Mouse (Mus musculus) stomach, embryonic 15.5 days (tissue): ENCODE measurements at regions not wholly inside any gene's neighbourhood (a gene's known extent, or its start where the extent isn't known, plus 50 kb on each side); places are given as distances from the start of the nearest gene placed in this dataset.
A peak's percentile ranks its signal among the peaks of the same experiment; 100 is the strongest.

Experiments used
- ATAC-seq: fragments of 200-750 bp; cut with Nextera tagmentation; 2 replicates; pipeline ENCODE4 v1.8.0; 2017; ENCODE audit warnings: low read depth, moderate number of reproducible peaks, moderate TSS enrichment; ENCODE audit not compliant: insufficient read depth, low FRiP score
- H3K27ac ChIP-seq: fragments of 300-500 bp; sonication (generic); 2 replicates; pipeline ENCODE4 v1.5.1; 2015; ENCODE audit warnings: mild to moderate bottlenecking, inconsistent platforms
- H3K27me3 ChIP-seq: fragments of 300-500 bp; sonication (generic); replicated peaks from 2 replicates; pipeline ENCODE4 v1.6.1; 2015; ENCODE audit warnings: inconsistent platforms
- H3K36me3 ChIP-seq: fragments of 300-500 bp; sonication (generic); 2 replicates; pipeline ENCODE4 v1.6.1; 2015; ENCODE audit warnings: inconsistent platforms
- H3K4me1 ChIP-seq: fragments of 300-500 bp; sonication (generic); 2 replicates; pipeline ENCODE4 v1.6.1; 2015; ENCODE audit warnings: inconsistent platforms
- H3K4me2 ChIP-seq: fragments of 300-500 bp; sonication (generic); 2 replicates; pipeline ENCODE4 v1.6.1; 2015; ENCODE audit warnings: mild to moderate bottlenecking, inconsistent platforms
- H3K4me3 ChIP-seq: fragments of 300-500 bp; sonication (generic); replicated peaks from 2 replicates; pipeline ENCODE4 v1.5.1; 2015; ENCODE audit warnings: inconsistent platforms
- H3K9ac ChIP-seq: fragments of 300-500 bp; sonication (generic); 2 replicates; pipeline ENCODE4 v1.6.1; 2015; ENCODE audit warnings: inconsistent platforms
- H3K9me3 ChIP-seq: fragments of 300-500 bp; sonication (generic); 2 replicates; pipeline ENCODE4 v1.6.1; 2016; ENCODE audit warnings: inconsistent platforms
- WGBS: fragments of 180-500 bp; shearing (Covaris S2); methylation state at CpG from one replicate; pipeline ENCODE4 v1.1.7; 2015; 5-methylcytosine and 5-hydroxymethylcytosine counted together

DNA sequence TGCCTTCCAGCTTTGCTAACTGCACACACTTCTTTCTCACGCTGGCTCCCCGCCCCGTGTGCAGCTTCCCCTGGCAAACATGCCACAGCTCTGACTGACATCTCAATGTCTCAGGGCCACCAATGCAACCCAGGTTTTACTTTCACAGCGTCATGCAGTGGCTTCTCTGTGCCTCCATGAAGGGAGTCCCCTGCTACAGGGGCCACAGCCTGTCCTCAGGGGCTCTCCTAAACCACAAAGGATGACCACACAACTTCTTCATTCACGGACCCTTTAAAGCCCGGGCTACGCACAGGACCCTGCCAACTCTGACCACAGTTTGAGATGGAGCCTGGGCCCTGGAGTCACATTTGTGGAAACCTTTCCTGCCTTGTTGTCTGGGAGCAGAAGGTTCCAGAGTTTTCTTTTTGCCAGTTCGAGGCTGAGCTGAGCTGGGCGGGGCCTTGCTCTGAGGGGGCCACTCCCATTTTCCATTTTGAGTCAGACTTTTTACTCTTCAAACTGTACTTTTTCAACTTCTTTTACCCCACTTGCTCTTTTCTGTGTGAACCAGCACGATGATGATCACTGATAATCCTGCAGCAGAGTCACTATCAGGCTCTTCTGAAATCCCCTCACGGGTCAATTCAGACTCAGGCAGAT lies 73.7 kb upstream of the 1700021F07Rik start:
- H3K27me3 ChIP-seq: no peaks in the 10 kb centered on the region
- peak; percentile 25; the same call in 1 of the 2 replicates for ATAC-seq
- no peak overlapping the region for H3K4me3 ChIP-seq
- WGBS: 69% methylated on average over 11 of the region's 11 CpGs
- H3K36me3 ChIP-seq: no peaks in the 10 kb centered on the region
- H3K4me2 ChIP-seq: no peak overlapping the region
- H3K4me1 ChIP-seq: 0 out of 2 replicates have a peak, but pooled peaks cover 6% of the 10 kb centered on the region
- H3K9ac ChIP-seq: no peak overlapping the region
- no peaks in the 10 kb centered on the region for H3K9me3 ChIP-seq
- H3K27ac ChIP-seq: peak overlapping the region; percentile 66; the same call in 1 of the 2 replicates

DNA sequence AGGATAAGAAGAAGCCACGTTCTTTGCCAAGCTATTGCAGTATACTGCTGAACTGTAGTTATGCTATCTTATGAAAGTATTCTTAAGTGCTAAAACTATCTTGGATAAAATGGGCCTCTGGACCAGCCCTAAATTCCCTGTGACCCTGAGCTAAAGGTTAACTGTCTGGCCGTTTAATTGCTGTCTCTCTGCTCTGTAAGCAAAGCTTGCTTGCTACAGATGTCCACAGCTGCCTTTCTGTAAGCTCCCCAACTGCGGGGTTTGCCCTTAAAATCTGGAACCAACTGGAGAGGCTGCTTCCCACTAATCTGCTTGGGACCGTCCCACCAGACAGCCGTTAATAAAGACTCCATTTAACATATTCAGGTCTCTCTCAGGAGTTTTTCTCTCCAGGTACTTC lies 73.2 kb upstream of the 1700021F07Rik start:
- 0 out of 2 replicates have a peak, but pooled peaks have one; percentile 40 for ATAC-seq
- peak overlapping the region; percentile 66; the same call in 1 of the 2 replicates for H3K27ac ChIP-seq
- H3K36me3 ChIP-seq: no peaks in the 10 kb centered on the region
- no peak overlapping the region for H3K9ac ChIP-seq
- H3K4me2 ChIP-seq: no peak overlapping the region
- no peak overlapping the region for H3K4me3 ChIP-seq
- no peaks in the 10 kb centered on the region for H3K27me3 ChIP-seq
- H3K9me3 ChIP-seq: no peaks in the 10 kb centered on the region
- 32% methylated on average over 5 of the region's 5 CpGs for WGBS
- 0 out of 2 replicates have a peak, but pooled peaks cover 6% of the 10 kb centered on the region for H3K4me1 ChIP-seq

DNA sequence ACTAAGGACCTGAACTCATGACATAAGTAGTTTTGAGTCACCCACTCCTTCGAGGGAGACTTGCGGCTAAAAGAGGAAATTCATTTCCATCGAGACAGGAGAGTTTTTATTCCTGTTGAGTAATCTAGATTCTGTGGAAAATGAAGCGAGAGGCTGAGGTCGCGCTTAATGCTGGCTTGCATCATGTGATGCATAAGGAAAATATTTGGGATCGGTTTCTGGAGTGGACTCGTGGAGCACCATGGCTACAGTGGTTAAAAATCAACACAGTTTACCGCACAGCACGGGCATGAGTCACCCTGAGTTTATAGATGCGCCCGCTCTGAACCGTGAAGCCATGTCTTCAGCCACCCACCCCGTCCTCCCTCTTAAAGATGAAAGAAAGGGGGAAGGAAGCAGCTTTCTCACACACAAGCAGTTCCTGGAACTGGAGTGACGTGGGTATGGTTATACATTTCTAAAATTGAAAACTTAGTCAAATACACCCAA lies 70.3 kb upstream of the 1700021F07Rik start:
- 55% methylated on average over 15 of the region's 15 CpGs for WGBS
- Histone ChIP-seq H3K9me3 (no peaks in the 10 kb centered on the region), H3K4me2 (no peak overlapping the region), H3K27me3 (no peaks in the 10 kb centered on the region), H3K9ac (no peak overlapping the region), H3K4me1 (0 out of 2 replicates have a peak, but pooled peaks cover 6% of the 10 kb centered on the region), H3K27ac (no peak overlapping the region), H3K4me3 (no peak overlapping the region), H3K36me3 (no peaks in the 10 kb centered on the region)
- ATAC-seq: no peak

DNA sequence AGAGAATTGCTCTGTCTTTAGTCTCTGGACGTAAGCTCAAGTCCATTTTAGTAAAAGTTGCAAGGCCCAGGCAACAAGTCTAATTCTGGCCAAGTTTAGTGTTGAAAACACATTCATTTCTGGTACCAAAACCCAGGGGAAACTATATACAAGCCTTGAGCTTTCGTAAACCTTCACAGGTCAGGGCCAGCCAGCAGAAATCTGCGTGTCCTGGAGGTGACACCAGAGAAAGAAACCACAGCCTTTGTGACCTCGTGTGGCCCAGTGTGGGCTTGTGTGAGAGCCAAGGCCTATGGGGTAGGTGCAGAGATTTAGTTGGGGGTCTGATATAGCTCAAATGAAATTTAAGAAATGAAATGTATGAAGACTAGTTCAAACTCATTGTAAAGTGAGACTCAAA lies 69.6 kb upstream of the 1700021F07Rik start:
- H3K4me1 ChIP-seq: 0 out of 2 replicates have a peak, but pooled peaks cover 6% of the 10 kb centered on the region
- no peak overlapping the region for H3K9ac ChIP-seq
- H3K4me3 ChIP-seq: no peak overlapping the region
- H3K9me3 ChIP-seq: no peaks in the 10 kb centered on the region
- 75% methylated on average over 4 of the region's 4 CpGs for WGBS
- no peak overlapping the region for H3K4me2 ChIP-seq
- H3K36me3 ChIP-seq: no peaks in the 10 kb centered on the region
- ATAC-seq: no peak
- no peaks in the 10 kb centered on the region for H3K27me3 ChIP-seq
- no peak overlapping the region for H3K27ac ChIP-seq

DNA sequence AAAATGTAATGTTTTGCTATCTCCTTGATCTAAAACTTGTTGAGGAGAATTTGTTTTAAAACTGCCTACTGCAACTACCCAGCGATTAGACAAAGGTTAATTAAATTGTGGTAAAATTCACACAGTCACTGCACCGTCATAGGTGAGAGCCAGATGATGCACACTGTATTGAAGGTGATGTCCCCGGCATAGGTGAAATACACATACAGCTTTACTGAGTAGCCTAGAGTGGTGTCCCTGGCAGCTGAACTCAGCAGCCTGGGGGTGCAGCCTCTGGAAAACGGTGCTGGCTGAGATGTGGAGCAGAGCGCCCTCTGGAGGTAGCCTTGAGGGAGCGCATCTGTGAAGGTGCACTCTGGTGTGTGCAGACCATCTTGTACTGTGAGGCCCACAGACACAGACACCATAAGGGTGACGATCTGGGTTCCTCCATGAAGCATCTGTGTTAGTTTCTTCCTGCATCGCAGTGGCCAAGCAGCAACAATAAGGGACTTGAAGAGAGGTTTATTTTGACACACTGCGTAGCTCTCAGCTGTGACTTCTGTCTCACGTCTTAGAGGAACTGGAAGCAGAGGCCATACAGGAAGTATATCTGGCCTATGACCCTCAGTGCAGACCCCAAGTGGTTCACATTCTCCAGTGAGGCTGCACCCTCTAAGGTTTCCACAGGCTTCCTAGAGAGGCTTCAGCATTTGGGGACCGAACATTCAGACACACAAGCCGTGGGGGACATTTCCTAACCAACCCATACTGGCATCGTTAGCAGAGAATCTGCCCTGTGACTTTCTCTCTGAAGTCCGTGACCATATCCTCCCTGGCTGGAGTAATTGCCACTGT lies 68.6 kb upstream of the 1700021F07Rik start:
- Histone ChIP-seq H3K4me1 (0 out of 2 replicates have a peak, but pooled peaks cover 6% of the 10 kb centered on the region), H3K4me3 (no peak overlapping the region), H3K27me3 (no peaks in the 10 kb centered on the region), H3K9ac (no peak overlapping the region), H3K4me2 (no peak overlapping the region), H3K9me3 (no peaks in the 10 kb centered on the region), H3K27ac (no peak overlapping the region), H3K36me3 (no peaks in the 10 kb centered on the region)
- WGBS: 72% methylated on average over 14 of the region's 14 CpGs
- ATAC-seq: no peak

DNA sequence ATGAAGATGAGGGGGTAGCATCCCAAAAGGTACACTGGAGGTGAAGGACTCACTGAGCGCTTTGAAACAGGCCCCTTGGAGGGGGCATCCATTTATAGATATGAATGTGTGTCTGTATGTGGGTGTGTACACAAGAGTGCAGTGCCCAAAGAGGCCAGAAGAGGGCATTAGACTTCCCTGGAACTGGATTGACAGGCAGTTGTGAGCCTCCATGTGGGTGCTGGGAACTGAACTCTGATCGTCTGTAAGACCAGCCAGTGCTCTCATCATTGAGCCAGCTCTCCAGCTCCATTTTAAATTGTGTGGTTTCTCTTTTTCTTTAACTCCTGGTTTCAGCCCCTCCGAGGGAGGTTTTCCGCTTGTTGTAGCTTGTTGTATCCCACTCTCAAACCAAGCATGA lies 67.6 kb upstream of the 1700021F07Rik start:
- Histone ChIP-seq H3K27ac (no peak overlapping the region), H3K9ac (no peak overlapping the region), H3K4me2 (no peak overlapping the region), H3K4me3 (no peak overlapping the region), H3K4me1 (0 out of 2 replicates have a peak, but pooled peaks cover 6% of the 10 kb centered on the region), H3K27me3 (no peaks in the 10 kb centered on the region), H3K9me3 (no peaks in the 10 kb centered on the region), H3K36me3 (no peaks in the 10 kb centered on the region)
- 94% methylated on average over 4 of the region's 4 CpGs for WGBS
- no peak for ATAC-seq

DNA sequence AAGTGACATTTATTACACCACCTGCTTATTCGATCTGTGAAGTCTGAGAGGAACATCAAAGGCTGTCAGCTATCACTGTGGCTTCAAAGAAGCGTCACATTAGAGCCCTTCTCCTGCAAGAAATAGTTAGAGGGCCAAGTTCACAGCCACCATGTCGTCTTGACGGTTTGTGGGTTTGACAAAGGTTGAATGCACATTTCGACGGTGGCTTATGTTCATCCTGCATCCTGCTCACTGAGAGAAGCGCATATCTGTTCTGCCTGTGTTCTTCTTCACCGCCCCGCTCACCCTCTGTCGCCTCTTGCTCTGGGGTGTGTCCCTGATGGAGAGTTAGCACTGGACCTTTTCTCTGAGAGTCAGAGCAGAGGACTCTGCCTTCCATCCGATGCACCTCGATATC lies 67.2 kb upstream of the 1700021F07Rik start:
- ATAC-seq: no peak
- Histone ChIP-seq H3K4me2 (no peak overlapping the region), H3K9me3 (no peaks in the 10 kb centered on the region), H3K9ac (no peak overlapping the region), H3K27ac (no peak overlapping the region), H3K36me3 (no peaks in the 10 kb centered on the region), H3K27me3 (no peaks in the 10 kb centered on the region), H3K4me3 (no peak overlapping the region), H3K4me1 (0 out of 2 replicates have a peak, but pooled peaks cover 6% of the 10 kb centered on the region)
- 85% methylated on average over 12 of the region's 12 CpGs for WGBS

DNA sequence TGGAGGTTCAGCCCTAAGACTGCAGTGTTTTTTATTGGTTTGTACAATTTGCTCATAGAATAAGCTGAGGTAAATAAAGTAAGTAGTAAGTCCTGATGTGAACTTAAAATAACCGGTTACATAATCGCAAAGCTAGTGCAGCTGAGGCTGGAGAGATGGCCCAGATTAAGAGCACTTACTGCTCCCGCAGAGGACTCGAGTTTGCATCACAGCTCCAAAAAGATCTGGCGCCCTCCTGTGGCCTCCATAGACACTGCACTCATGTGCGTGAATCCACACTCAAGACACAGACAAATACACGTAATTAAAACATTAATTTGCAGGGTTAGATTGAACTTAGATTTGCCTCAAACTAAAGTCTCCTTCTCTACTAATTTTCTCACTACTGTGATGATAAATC lies 66.3 kb upstream of the 1700021F07Rik start:
- ATAC-seq: no peak
- 82% methylated on average over 7 of the region's 7 CpGs for WGBS
- no peaks in the 10 kb centered on the region for H3K9me3 ChIP-seq
- no peak overlapping the region for H3K4me2 ChIP-seq
- H3K27me3 ChIP-seq: no peaks in the 10 kb centered on the region
- no peak overlapping the region for H3K27ac ChIP-seq
- H3K4me3 ChIP-seq: no peak overlapping the region
- 0 out of 2 replicates have a peak, but pooled peaks cover 6% of the 10 kb centered on the region for H3K4me1 ChIP-seq
- no peak overlapping the region for H3K9ac ChIP-seq
- no peaks in the 10 kb centered on the region for H3K36me3 ChIP-seq

DNA sequence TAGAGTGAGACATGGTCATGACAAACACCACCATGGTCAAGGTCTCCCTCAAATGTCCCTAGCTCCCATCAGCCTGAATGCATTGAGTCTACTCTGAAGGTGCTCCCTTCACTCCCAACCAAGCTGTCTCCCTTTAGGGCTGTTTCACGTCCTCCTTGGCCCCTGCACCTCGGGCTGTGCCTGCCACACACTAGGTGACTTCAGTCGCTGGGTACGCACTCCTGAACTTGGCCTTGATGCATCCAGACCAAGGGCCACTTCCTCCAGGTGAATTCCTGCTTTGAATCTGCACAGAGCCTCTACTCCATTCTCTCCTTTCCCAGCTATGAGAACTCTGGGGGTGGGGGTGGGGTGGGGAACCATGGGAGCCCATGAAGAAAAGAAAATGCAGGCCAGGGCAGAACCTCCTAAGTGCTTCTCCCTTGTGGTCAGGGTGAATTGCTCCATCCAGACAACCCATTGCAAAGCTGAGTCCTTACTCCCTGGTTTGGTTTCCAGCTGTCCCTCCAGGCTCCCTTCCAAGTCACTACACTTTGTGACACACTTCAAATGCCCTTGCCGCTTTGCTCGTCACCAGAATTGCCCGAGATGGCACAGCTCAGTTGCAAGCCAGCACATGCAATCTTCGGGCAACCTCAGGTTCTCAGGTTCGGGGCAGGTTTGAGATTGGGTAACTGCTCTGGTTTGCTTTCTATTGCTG lies 65.3 kb upstream of the 1700021F07Rik start:
- 84% methylated on average over 9 of the region's 9 CpGs for WGBS

DNA sequence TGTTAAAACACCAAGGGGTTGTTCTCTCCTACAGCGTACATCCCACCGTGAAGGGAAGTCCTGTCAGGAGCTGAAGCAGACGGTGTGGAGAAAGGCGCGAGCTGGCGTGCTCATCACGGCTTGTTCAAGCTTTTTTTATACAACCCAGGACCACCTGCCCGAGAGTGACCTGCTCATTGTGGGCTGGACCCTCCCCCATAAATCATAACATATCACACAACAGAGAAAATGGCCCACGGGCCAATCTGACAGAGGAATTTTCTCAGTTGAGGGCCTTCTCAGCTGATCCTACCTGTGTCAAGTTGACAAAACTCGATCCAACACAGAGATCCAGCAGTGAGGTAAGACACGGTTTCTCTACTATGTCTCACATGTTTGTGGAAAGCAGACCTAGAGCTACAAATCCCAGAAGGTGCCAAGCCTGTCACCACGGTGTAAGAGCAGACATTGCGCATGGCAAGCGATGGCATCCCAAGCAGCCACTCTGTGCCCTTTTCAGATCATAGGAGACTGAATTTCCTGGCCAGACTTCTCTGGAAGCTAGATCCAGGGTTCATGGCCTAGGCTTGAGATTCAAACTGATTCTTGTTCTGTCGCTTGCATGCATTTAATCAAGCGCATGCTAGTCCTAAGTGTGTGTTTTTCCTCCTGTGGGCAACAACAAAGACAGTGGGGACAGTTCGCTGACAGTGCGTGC lies 64.6 kb upstream of the 1700021F07Rik start:
- 86% methylated on average over 18 of the region's 18 CpGs for WGBS
- H3K36me3 ChIP-seq: no peaks in the 10 kb centered on the region
- H3K9me3 ChIP-seq: no peaks in the 10 kb centered on the region
- no peaks in the 10 kb centered on the region for H3K4me1 ChIP-seq
- H3K4me3 ChIP-seq: no peak overlapping the region
- no peaks in the 10 kb centered on the region for H3K27me3 ChIP-seq
- H3K9ac ChIP-seq: no peak overlapping the region
- no peak overlapping the region for H3K4me2 ChIP-seq
- no peak overlapping the region for H3K27ac ChIP-seq
- ATAC-seq: no peak

More for the DNA sequence above, 65.3 kb upstream of the 1700021F07Rik start:
- no peaks in the 10 kb centered on the region for H3K36me3 ChIP-seq
- no peak overlapping the region for H3K4me2 ChIP-seq
- H3K27ac ChIP-seq: no peak overlapping the region
- H3K9me3 ChIP-seq: no peaks in the 10 kb centered on the region
- ATAC-seq: no peak
- H3K4me1 ChIP-seq: no peaks in the 10 kb centered on the region
- no peak overlapping the region for H3K9ac ChIP-seq
- H3K4me3 ChIP-seq: no peak overlapping the region
- no peaks in the 10 kb centered on the region for H3K27me3 ChIP-seq

DNA sequence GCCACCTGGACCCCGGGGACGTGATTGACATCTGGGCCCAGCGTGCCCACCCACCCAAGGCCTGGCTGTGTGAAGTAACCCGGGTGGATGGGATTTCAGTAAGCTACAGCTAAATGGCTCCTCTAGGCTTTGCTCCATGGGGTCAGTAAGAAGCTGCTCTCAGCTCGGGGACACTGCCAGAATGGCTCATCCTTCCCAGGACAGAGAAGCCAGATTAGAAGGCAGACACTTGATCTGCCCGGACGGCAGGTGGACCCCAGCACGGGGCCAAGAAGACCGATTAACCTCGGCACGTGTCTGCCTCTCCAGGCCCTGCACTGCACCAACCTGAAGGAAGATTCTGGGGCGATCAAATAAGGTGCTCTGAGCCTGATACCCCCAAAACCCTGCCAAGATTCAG lies 63.5 kb upstream of the 1700021F07Rik start:
- H3K27me3 ChIP-seq: no peaks in the 10 kb centered on the region
- no peaks in the 10 kb centered on the region for H3K4me1 ChIP-seq
- H3K9me3 ChIP-seq: no peaks in the 10 kb centered on the region
- no peak overlapping the region for H3K4me3 ChIP-seq
- ATAC-seq: no peak
- no peak overlapping the region for H3K27ac ChIP-seq
- no peak overlapping the region for H3K4me2 ChIP-seq
- 85% methylated on average over 12 of the region's 12 CpGs for WGBS
- no peak overlapping the region for H3K9ac ChIP-seq
- H3K36me3 ChIP-seq: no peaks in the 10 kb centered on the region
